Mouse (Mus musculus) adrenal gland, postnatal 4 days (tissue): Measurements from ENCODE around the gene Olfr1318. TPM values are rescaled to one million over a fixed set of nuclear protein-coding genes. Genes with fewer than 3 reads are reported as not detected.

Experiments
- DNase-seq, 2 experiments: peaks; one replicate each; pipeline ENCODE4 v3.0.0; 2021 to 2022; ENCODE audit warnings: low spot score in 2 of 2, mixed read lengths in 2 of 2
- long read RNA-seq, 2 experiments: library from polyadenylated mRNA; stranded (forward); transcript quantifications; one replicate each; pipeline ENCODE4 v2.0.0; 2021
- total RNA-seq, 2 experiments: library from RNA; stranded (reverse); gene quantifications; 2 replicates each; pipeline ENCODE4 v1.2.3; 2021

The Olfr1318 gene
- not detected for total RNA-seq
- long read RNA-seq, experiment 1: 0 reads
- long read RNA-seq, experiment 2: 0 reads

DNA sequence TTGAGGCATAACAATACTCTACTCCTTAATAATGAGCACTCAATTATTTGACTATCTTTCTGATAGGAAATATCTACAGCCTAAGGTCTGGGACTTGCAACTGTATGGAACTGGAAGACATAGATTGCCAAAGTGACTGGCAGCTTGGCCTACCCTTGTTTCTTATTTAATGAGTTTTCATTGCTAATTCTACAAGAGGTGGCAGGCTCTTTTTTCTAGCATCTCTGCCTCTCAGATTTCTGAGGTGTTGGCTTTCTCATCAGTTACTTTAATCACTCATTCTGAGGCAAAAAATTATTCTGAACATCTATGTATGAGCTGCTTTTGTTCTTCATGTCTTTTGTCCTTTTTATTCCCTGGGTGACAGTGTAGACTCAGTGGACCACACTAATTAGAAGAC is at the start of gene Olfr1318:
TSS of gene Olfr1318 (plus strand) at position 301 of the 400 bp plus-strand sequence.
- no peak for DNase-seq

DNA sequence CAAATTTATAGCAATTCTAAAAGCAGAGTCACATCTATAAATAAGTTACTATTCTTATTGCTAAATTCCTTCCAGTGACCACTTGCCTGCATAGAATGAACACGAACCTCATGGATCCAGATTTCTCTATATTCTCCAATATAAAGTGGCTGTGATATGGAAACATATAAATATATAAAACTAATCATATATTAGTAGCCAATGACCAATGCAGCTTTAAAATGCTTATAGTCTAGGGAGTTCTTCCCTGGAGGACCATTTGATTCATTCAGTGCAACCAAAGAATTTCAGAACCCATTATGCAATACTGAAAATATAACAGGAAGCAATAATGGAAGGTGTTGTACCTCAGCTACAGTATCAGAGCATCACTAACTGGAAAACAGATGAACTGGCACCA is 38.7 kb upstream of the Olfr1318 start, which contains the start of gene Olfr1315-ps1:
TSS of gene Olfr1315-ps1 (minus strand) at position 101 of the 400 bp plus-strand sequence.
- DNase-seq: no peak

DNA sequence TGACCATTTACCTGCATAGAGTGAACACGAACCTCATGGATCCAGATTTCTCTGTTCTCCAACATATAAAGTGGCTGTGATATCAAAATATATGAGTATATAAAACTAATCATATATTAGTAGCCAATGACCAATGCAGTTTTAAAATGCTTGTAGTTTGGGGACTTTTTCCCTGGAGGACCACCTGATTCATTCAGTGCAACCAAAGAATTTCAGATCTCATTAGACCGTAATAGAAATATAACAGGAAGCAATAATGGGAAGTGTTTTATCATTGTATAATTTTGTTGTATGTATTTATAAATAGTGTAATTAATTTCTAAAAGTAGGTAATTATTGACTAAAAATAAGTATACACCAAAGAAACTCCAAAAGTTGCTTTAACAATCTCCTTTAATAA is 19.1 kb upstream of the Olfr1318 start, which contains the start of gene Olfr1316:
TSS of gene Olfr1316 (minus strand) at position 101 of the 400 bp plus-strand sequence.
- DNase-seq: no peak

DNA sequence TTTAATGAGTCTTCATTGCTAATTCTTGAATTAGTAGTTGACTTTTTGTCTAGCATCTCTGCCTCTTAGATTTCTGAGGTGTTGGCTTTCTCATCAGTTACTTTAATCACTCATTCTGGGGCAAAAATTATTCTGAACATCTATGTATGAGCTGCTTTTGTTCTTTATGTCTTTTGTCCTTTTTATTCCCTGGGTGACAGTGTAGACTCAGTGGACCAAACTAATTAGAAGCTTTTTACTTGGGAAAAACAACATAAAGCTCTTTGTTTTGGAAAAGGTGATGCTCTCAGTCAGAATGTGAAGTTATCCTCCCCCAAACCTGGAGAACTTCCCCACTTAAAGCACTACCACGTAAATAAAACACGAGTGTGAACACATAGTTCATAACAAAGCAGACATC is 14.0 kb upstream of the Olfr1318 start, which contains the start of gene Olfr1317:
TSS of gene Olfr1317 (plus strand) at position 301 of the 400 bp plus-strand sequence.
- DNase-seq: no peak

DNA sequence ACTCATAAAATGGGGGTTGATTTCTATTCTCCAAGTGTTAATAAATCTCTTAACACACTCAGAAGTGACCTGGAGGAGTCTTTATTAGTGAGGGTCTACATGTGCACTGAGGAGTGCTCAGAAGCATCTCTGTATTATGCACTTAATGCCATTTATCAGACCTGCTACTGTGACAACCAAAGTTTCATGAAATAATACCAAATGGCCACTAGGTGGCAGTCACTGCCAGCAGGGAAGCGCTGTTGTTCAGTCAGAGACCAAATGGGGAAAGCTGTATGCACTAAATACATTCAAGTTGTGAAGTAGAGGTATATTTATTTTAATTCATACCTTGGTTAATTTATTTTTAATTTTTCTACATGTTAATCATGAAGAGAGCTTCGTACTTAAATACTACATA is 42.9 kb downstream of the Olfr1318 start:
- no peak for DNase-seq

DNA sequence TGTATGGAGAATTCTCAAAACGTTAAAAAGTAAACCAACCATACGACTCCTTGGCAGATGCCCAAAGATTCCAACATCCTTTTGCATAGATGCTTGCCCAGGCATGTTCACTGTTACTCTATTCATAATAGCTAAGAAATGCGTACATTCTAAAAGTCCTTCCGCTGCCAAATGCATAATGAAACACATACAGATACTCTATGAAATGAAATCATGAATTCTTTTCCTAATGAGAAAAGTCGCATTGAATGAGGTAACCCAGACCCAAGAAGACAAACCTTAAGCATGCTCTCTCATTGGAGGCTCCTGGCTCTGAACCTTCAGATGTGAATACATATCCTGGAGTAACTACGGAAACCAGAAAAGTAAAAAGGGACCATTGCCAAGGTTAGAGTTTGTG is 49.1 kb downstream of the Olfr1318 start:
- DNase-seq: no peak

Other genes starting within 250 kb of the Olfr1318 start
- gene Olfr1306, start 237.9 kb upstream of the Olfr1318 start, total RNA-seq: not detected
- not detected for gene Olfr1307, start 204.8 kb upstream of the Olfr1318 start, total RNA-seq
- not detected for gene Olfr1308, start 189.3 kb upstream of the Olfr1318 start, total RNA-seq
- gene Olfr1309, start 163.9 kb upstream of the Olfr1318 start, total RNA-seq: not detected
- not detected for gene Olfr1310, start 141.5 kb upstream of the Olfr1318 start, total RNA-seq
- not detected for gene Olfr1311, start 129.8 kb upstream of the Olfr1318 start, total RNA-seq
- gene Olfr1312, start 104.0 kb upstream of the Olfr1318 start, total RNA-seq: not detected
- gene Olfr1313, start 76.4 kb upstream of the Olfr1318 start, total RNA-seq: not detected
- not detected for gene Olfr1314, start 57.4 kb upstream of the Olfr1318 start, total RNA-seq
- gene Olfr1315-ps1, start 38.8 kb upstream of the Olfr1318 start, total RNA-seq: not detected
- not detected for gene Olfr1316, start 19.2 kb upstream of the Olfr1318 start, total RNA-seq
- not detected for gene Olfr1317, start 13.9 kb upstream of the Olfr1318 start, total RNA-seq
- 10 to 100 TPM in 1 of 2 experiments, 1 to 10 TPM in 1; 8.2 to 12.5 TPM for gene Lpcat4, start 85.3 kb downstream of the Olfr1318 start, total RNA-seq
- gene Nutm1, start 105.1 kb downstream of the Olfr1318 start, total RNA-seq: not detected
- 10 to 100 TPM; 89.3 to 93.9 TPM for gene Nop10, start 107.7 kb downstream of the Olfr1318 start, total RNA-seq
- gene Slc12a6, start 111.6 kb downstream of the Olfr1318 start, total RNA-seq: 10 to 100 TPM; 52.8 to 54.2 TPM
- not detected for gene Gm21985, start 112.1 kb downstream of the Olfr1318 start, total RNA-seq
- gene Emc4, start 213.8 kb downstream of the Olfr1318 start, total RNA-seq: 10 to 100 TPM; 75.3 to 80.2 TPM
- gene Katnbl1, start 225.0 kb downstream of the Olfr1318 start, total RNA-seq: 10 to 100 TPM; 17.1 to 17.3 TPM